Mouse (Mus musculus) heart, embryonic 16.5 days (tissue): Measurements from ENCODE around the gene Gprc5b. TPM values are rescaled to one million over a fixed set of nuclear protein-coding genes. Genes with fewer than 3 reads are reported as not detected.

Experiments used
- ATAC-seq: fragments of 200-750 bp; cut with Nextera tagmentation; replicated peaks from 2 replicates; pipeline ENCODE4 v1.8.0; 2017; ENCODE audit warnings: moderate number of reproducible peaks; ENCODE audit not compliant: insufficient read depth, low FRiP score; ENCODE audit errors: extremely low read depth
- H3K27ac ChIP-seq: fragments of 300-500 bp; sonication (generic); 2 replicates; pipeline ENCODE4 v1.5.1; 2014; ENCODE audit warnings: mild to moderate bottlenecking, low read length, control low read depth, moderate library complexity
- H3K27me3 ChIP-seq: fragments of 300-500 bp; sonication (generic); 2 replicates; pipeline ENCODE4 v1.6.1; 2014; ENCODE audit warnings: low read length, mixed read lengths; ENCODE audit not compliant: control insufficient read depth, insufficient read depth
- H3K36me3 ChIP-seq: fragments of 300-500 bp; sonication (generic); 2 replicates; pipeline ENCODE4 v1.6.1; 2014; ENCODE audit not compliant: control insufficient read depth, insufficient read depth
- H3K4me1 ChIP-seq: fragments of 300-500 bp; sonication (generic); 2 replicates; pipeline ENCODE4 v1.6.1; 2014; ENCODE audit warnings: low read length, mixed read lengths; ENCODE audit not compliant: control insufficient read depth, insufficient read depth
- H3K4me2 ChIP-seq: fragments of 300-500 bp; sonication (generic); 2 replicates; pipeline ENCODE4 v1.6.1; 2014; ENCODE audit warnings: low read depth, mild to moderate bottlenecking, control low read depth, low read length
- H3K4me3 ChIP-seq: fragments of 300-500 bp; sonication (generic); 2 replicates; pipeline ENCODE4 v1.5.1; 2014; ENCODE audit warnings: mild to moderate bottlenecking, control low read depth, low read length
- H3K9ac ChIP-seq: fragments of 300-500 bp; sonication (generic); 2 replicates; pipeline ENCODE4 v1.6.1; 2014; ENCODE audit warnings: low read length, control low read depth
- H3K9me3 ChIP-seq: fragments of 300-500 bp; sonication (generic); replicated peaks from 2 replicates; pipeline ENCODE4 v1.6.1; 2016; ENCODE audit warnings: low read length; ENCODE audit not compliant: control insufficient read depth
- WGBS: fragments of 180-500 bp; shearing (Covaris S2); extraction: QIAGEN DNeasy Blood & Tissue Kit; methylation state at CpG from one replicate; pipeline ENCODE4 v1.1.7; 2014; 5-methylcytosine and 5-hydroxymethylcytosine counted together
- polyA plus RNA-seq: library from polyadenylated mRNA; unstranded; fragments of >200 nt; fragmentation: Nextera tagmentation; extraction: Ambion mirVana; gene quantifications from 2 replicates; pipeline ENCODE4 v1.2.1, GENCODE M21; 2015

Gprc5b gene
- polyA plus RNA-seq, 1 experiment from 2014 or later, result 5.3 TPM

DNA sequence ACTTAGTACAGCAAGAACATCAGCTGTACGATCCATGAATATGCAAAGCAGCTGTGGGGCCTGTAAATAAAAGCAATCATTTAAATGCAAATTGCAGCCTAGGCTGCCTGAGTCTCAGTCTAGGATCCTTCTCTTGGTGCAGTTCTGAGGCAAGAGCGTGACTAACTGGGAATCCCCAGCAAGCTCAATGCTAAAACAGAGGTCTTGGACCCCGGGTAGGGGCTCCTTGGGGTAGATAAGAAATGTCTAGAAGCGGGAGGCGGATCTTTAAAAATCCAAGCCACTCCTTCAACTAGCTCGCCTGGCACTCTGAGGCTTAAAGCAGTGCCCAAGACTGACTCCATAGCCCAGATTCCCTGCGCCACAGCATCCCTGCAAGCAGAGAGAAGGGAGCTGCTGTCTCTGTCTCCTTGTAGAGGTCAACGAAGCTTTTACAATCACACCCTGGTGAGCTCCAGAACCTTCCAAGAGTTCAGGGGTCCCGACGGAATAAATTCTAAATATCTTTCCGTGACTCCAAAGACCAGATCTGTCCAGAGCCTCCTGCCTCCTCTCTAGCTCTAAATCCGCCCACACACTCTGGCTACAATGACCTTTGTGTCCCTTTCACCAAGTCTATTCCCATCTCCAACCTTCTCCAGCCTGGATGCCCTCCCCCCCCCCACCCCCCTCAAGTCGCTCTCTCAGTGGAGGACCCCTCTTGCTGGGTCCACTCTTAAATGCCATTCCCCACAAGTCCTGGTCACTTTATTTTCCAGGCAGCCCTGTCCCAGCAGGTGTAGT is 2.2 kb downstream of the Gprc5b start:
- ATAC-seq, result no peak
- H3K4me2 ChIP-seq, result peak overlapping the region; percentile 94
- H3K27ac ChIP-seq, result no peak overlapping the region
- H3K27me3 ChIP-seq, result no peaks in the 10 kb centered on the region
- WGBS, result 48% methylated on average over 13 of the region's 13 CpGs
- no peaks in the 10 kb centered on the region for H3K36me3 ChIP-seq
- peak overlapping the region; percentile 78 for H3K4me3 ChIP-seq
- H3K9me3 ChIP-seq, result no peaks in the 10 kb centered on the region
- peaks cover 16% of the 10 kb centered on the region for H3K4me1 ChIP-seq
- H3K9ac ChIP-seq, result no peak overlapping the region

DNA sequence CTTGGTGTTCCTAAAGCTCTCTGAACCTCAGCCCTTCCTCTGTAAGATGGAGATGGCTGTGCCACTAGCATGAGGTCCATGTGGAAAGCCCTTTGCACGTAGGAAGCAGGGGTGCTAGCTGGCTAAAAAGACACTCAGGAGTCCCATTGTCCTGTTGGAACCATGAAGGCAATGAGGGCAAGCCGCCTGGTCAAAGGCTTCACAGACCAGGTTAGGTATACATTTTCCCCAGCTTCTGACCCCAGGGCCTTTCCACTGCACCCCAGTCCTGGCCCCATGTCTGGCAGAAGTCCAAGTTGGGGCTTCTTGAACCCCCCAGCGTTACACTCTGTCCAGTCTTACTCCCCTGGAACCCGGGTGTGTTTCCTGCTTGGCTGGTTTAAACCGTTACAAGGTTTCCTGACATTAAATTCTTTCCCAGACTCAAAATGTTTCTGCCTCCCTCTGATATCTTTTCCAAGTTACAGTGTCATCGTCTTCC is 2.9 kb downstream of the Gprc5b start:
- Histone ChIP-seq H3K4me1 (peaks cover 16% of the 10 kb centered on the region), H3K27me3 (no peaks in the 10 kb centered on the region), H3K9me3 (no peaks in the 10 kb centered on the region), H3K27ac (no peak overlapping the region), H3K4me2 (peak overlapping the region; percentile 94; the same call in 1 of the 2 replicates), H3K9ac (no peak overlapping the region), H3K36me3 (no peaks in the 10 kb centered on the region), H3K4me3 (no peak overlapping the region)
- ATAC-seq, result no peak
- WGBS, result 53% methylated on average over 6 of the region's 6 CpGs

DNA sequence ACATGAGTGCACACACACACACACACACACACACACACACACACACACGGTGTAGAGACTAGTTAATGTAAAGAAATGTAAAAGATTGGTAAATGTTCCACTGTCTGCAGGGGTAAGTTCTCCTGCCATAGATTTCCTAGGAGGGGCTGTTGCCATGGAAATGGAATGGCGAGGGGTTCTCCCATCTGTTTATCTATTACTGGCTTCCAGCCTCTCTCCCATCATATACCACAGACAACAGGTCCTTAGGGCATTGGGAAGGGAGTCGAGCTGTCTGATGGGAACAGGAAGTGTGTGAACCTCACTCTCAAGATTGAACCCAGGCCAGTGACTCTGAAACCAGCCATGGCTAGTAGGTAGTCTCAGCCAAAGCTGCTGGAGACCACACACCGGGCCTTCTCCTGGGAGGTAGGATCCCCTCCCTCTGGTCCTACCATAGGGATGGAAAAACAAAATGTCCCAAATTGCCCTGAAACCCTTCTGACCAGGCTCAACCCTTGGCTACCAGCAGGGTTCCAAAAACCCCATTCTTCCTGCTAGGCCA is 3.6 kb downstream of the Gprc5b start:
- Histone ChIP-seq H3K4me2 (no peak overlapping the region), H3K4me3 (no peak overlapping the region), H3K36me3 (no peaks in the 10 kb centered on the region), H3K4me1 (peaks cover 16% of the 10 kb centered on the region), H3K27me3 (no peaks in the 10 kb centered on the region), H3K27ac (no peak overlapping the region), H3K9me3 (no peaks in the 10 kb centered on the region), H3K9ac (no peak overlapping the region)
- no peak for ATAC-seq
- 56% methylated on average over 4 of the region's 4 CpGs for WGBS

DNA sequence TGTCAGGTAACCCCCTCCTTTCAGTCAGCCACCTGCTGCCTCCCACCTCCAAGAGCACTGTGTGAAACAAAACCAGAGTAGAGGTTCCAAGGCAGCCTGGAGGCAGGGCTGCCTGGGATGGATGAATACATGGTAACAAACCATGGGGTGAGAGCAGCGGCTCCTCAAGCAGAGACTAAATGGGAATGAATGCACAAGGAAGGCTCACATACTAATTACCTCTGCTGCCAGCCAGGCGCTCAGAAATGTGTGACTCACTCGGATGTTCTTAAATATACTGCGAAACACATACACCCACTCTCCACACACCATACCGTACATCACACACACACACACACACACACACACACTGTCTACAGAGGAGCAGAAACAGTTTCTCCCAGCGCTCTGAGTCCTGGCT is 4.7 kb downstream of the Gprc5b start:
- WGBS, result 87% methylated on average over 6 of the region's 6 CpGs
- Histone ChIP-seq H3K4me1 (peaks cover 10% of the 10 kb centered on the region), H3K36me3 (no peaks in the 10 kb centered on the region), H3K4me3 (no peak overlapping the region), H3K9ac (no peak overlapping the region), H3K9me3 (no peaks in the 10 kb centered on the region), H3K27ac (no peak overlapping the region), H3K27me3 (no peaks in the 10 kb centered on the region), H3K4me2 (no peak overlapping the region)
- no peak for ATAC-seq

DNA sequence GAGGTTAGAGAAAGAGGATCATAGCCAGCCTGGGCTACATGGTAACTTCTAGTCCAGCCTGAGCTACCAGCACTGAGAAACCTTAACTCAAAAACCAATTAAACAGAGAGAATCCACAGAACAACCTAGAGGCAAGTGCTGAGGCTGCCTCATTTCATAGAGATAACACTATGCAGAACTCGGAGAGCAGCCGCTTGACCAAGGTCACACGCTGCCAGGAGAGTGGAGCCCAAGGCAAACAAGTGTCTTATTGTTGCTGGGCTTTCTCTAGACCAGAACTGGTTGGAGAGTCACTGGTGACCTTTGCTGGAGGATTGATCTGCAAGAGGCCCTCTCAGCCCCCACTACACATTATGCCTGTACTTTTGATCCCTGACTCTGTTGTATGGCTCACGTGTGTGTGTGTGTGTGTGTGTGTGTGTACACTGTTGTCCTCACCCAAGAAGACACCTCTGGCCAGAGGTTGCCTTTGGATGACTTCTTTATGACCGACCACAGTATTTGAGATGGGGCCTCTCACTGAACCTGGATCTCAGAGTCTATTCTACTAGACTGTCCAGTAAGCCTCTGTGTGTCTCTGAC is 5.6 kb downstream of the Gprc5b start:
- H3K4me2 ChIP-seq, result no peak overlapping the region
- ATAC-seq, result no peak
- WGBS, result 38% methylated on average over 5 of the region's 5 CpGs

DNA sequence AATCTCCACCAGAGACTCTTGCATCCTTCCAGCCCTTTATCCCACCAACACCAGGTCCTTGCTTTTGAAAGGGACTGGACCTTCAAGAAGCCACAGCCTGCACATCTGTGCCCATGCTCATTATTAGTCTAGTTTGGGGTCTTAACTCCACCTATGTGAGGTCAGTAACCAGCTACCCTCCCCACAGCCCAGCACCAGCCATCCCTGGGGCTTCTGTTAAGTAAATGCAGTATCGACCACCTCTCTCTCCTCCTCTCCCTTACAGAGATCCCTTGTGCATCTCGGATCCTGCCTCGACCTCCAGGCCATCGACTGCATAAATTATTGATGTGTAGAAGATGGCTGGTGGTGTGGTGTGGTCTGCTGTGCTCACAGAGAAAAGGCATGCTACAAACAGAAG is 8.6 kb downstream of the Gprc5b start:
- ATAC-seq, result no peak
- Histone ChIP-seq H3K4me1 (peaks cover 2% of the 10 kb centered on the region), H3K9ac (no peak overlapping the region), H3K9me3 (no peaks in the 10 kb centered on the region), H3K27ac (no peak overlapping the region), H3K4me2 (no peak overlapping the region), H3K4me3 (no peak overlapping the region), H3K27me3 (no peaks in the 10 kb centered on the region), H3K36me3 (peaks cover 5% of the 10 kb centered on the region; the same call in 1 of the 2 replicates)
- 89% methylated on average over 4 of the region's 4 CpGs for WGBS

More for the DNA sequence above, 5.6 kb downstream of the Gprc5b start:
- Histone ChIP-seq H3K4me3 (no peak overlapping the region), H3K9me3 (no peaks in the 10 kb centered on the region), H3K27ac (no peak overlapping the region), H3K36me3 (no peaks in the 10 kb centered on the region), H3K4me1 (peaks cover 9% of the 10 kb centered on the region), H3K9ac (no peak overlapping the region), H3K27me3 (no peaks in the 10 kb centered on the region)

DNA sequence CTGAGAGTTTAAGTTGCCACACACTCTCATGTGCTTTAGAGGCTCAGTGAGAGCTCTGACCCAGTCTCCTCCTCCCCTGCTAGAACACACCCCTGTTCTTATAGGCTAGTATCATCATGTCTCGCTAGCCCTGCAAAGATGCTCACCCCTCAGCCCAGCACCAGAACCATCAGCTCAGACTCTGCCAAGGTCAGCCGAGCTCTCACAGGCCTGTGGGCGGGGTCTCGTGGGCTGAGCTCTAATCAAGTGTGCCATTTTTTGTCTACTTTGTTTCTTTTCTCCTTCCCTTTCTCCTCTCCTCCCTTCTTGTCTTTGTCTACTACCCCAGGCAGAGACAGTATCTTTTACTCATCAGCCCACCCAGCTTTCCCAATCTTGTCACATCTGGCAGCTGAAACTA is 9.2 kb downstream of the Gprc5b start:
- Histone ChIP-seq H3K4me3 (no peak overlapping the region), H3K4me2 (no peak overlapping the region), H3K4me1 (peaks cover 8% of the 10 kb centered on the region), H3K27ac (no peak overlapping the region), H3K27me3 (no peaks in the 10 kb centered on the region), H3K9me3 (no peaks in the 10 kb centered on the region), H3K9ac (no peak overlapping the region), H3K36me3 (peaks cover 5% of the 10 kb centered on the region; the same call in 1 of the 2 replicates)
- WGBS, result 71% methylated on average over 4 of the region's 4 CpGs
- ATAC-seq, result no peak

DNA sequence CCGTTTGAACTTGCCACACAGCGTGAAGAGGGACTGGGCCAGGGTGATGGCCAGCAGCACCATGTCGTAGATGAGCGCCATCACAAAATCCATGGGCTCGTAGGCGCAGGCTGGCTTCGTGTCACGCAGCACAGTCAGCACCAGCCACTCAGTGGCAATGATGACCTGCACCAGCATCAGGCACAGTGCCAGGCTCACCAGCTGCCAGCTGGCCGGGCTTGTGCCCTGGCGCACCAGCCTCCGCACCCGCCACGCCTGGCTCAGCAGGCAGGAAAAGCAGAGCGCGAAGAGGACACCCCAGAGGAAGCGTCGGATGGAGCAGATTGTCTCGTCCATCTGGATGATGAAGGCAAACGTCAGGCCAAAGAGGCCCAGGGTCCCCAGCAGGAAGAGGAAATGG is 11.1 kb downstream of the Gprc5b start:
- WGBS, result 79% methylated on average over 19 of the region's 19 CpGs
- no peak overlapping the region for H3K4me2 ChIP-seq

DNA sequence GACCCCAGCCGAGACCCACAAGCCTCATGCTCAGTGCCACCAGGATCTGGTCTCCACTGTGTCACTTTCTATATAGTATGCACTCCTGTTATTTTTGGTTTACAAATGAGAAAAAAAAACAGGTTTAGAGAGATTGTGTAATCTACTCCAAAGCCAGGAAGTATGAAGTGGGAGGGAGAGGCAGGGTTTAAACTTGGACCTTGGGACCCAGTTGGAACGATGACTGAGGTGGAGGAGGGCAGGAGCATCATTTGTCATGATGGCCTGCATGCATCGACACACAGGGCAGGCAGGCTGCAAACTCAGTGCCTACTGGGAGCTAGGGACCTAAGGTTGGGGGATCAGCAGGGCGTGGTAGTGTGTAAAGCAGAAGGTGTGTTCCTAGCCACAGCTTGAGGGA is 12.4 kb downstream of the Gprc5b start:
- WGBS, result 77% methylated on average over 4 of the region's 4 CpGs
- H3K27me3 ChIP-seq, result no peaks in the 10 kb centered on the region
- H3K36me3 ChIP-seq, result peaks cover 5% of the 10 kb centered on the region; the same call in 1 of the 2 replicates
- H3K9me3 ChIP-seq, result no peaks in the 10 kb centered on the region
- no peak overlapping the region for H3K9ac ChIP-seq
- no peak overlapping the region for H3K4me2 ChIP-seq
- no peak for ATAC-seq
- H3K4me1 ChIP-seq, result peaks cover 13% of the 10 kb centered on the region
- no peak overlapping the region for H3K4me3 ChIP-seq
- no peak overlapping the region for H3K27ac ChIP-seq

More for the DNA sequence above, 11.1 kb downstream of the Gprc5b start:
- Histone ChIP-seq H3K36me3 (peaks cover 5% of the 10 kb centered on the region; the same call in 1 of the 2 replicates), H3K9ac (no peak overlapping the region), H3K27ac (no peak overlapping the region), H3K27me3 (no peaks in the 10 kb centered on the region), H3K4me1 (peaks cover 9% of the 10 kb centered on the region; the same call in 1 of the 2 replicates), H3K9me3 (no peaks in the 10 kb centered on the region), H3K4me3 (no peak overlapping the region)
- ATAC-seq, result no peak
